Mouse (Mus musculus) kidney, postnatal 36 days (tissue): ENCODE data around the gene Uvssa.
A peak's percentile ranks its signal among the peaks of the same experiment; 100 is the strongest.
"Not testable (repeated sequence)": the region's sequence is repeated elsewhere in the genome, so short reads cannot be mapped to it uniquely, and the experiment has no call there.

Experiments
- DNase-seq, 2 experiments: peaks; one replicate each; pipeline ENCODE4 v3.0.0; 2021 to 2022; ENCODE audit warnings: mixed read lengths in 2 of 2

Gene Uvssa

DNA sequence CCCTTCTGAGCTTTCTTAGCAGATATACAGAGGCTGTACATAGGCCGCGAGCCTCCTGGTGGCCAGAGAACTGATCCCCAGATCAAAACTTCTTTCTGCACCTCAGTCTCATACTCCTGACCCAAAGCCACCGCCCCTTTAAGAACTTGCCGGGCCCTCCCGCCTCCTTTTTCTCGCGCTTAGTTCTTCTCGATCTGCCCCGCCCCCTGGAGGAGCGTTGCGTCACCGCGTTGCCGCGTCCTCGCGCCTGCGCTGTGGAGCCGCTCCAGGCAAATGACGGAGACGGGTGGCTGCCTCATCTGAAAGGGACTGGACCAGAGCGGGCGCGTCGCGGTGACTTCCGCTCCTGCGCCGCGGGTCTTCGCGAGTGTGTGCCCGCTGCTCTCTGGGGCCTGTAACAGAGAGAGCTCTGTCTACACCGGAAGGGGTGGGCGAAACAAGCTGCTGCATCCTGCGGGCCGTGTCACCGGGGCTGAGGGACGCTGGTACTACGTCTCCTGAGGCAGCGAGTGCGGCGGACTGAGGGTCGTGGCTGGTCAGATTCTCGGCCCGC is at the start of gene Uvssa:
Gene Uvssa (plus strand): TSS at position 248 of the 553 bp plus-strand sequence.
- DNase-seq, result peak; percentile 99 to 100

- no peak for DNase-seq
These were observed 43.7 kb upstream of the Uvssa start for GRCm38 (mm10) chr5:33334381-33335272.

DNA sequence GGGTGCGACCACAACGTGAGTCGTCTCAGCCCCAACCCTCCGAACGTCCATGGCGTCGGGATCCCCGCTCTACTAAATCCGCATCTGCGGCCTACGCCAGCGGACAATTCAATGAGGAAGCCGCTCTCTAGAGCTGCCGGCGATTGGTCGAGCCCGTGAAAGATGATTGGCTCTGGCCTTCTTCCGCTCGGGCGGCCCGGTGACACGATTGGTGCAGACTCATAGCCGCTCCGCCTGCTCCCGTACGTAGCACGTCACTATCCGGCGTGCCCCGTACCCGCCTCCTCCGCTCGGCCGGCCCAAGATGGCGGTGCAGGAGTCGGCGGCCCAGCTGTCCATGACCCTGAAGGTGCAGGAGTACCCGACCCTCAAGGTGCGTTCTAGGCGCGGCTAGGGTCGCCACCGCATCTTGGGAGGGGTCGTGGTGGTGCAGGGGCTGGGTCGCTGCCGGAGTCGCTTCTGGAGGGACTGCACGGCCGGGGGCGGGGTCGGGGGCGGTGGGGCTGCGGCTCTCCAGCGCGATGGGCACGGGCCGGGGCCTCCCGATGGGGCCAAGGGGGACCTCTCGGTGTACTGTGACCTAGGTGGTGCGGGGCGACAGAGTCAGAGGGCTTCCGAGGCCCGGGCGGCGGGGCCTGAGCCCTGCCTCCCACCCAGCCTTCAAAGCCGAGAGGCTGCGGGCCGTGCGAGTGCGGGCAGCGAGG is 42.9 kb upstream of the Uvssa start, which contains the start of gene Maea:
Gene Maea (plus strand): TSS at position 237 of the 704 bp plus-strand sequence.
- peak; percentile 96 to 98 for DNase-seq

GRCm38 (mm10) chr5:33335977-33336360 is 42.4 kb upstream of the Uvssa start:
- peak in 1 of 2 experiments; percentile 62 for DNase-seq

DNA sequence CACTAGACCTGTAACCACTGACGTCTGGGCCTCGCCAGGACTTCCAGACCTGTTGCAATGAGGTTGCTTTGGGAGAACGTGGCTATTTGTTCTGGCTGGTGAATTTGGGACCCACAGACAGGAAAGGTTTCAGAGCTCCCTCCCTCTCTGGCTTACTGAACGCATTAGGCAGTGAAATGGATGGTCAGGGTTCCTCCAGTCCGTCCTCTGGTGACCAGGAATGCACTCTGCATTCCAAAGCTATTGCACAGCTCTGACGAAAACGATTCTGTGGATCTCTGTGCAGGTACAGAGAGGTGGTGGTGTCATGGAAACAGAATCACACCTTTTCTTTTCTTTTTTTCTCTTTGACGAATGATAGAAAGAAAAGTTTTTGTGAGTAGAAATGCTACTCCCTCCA is 41.1 kb upstream of the Uvssa start:
- no peak for DNase-seq

DNA sequence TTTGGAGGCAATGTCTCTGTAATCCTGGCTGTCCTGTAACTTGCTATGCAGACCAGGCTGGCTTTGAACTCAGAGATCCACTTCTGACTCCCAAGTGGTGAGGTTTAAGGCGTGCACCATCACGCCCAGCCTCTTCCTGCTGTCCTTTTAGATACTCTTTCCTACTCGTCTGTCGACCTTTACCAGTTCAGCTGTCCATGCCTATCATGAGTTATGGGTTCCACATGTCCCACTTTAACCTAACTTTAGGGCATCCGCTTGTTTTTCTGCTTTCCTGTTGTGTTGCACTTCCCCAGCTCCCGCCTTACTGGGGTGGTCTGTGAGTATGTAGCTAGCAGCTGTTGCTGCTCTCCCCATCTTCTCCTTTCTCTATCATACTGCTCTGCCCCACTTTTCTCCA is 37.2 kb upstream of the Uvssa start:
- no peak for DNase-seq

- DNase-seq, result not testable (repeated sequence)
These were observed 36.1 kb upstream of the Uvssa start for GRCm38 (mm10) chr5:33342248-33342647.

DNA sequence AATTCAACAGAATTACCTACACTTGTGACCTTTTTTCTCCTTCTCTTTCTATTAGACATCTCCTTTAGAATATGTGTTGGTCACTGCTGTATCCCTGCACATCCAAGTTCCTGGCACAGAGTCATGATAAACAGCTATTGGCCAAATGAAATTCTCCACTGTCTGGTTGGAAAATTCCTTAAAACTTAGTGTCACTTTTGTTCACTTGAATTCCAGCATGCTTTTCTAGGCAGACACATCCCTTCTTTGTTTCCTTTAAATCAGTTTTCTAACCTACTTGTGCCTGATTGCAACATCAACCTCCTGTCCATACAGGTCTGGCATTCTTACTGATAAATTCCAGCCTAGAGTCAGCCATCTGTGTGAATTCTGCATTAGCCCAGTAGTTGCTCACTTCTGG is 35.5 kb upstream of the Uvssa start:
- DNase-seq, result no peak

DNA sequence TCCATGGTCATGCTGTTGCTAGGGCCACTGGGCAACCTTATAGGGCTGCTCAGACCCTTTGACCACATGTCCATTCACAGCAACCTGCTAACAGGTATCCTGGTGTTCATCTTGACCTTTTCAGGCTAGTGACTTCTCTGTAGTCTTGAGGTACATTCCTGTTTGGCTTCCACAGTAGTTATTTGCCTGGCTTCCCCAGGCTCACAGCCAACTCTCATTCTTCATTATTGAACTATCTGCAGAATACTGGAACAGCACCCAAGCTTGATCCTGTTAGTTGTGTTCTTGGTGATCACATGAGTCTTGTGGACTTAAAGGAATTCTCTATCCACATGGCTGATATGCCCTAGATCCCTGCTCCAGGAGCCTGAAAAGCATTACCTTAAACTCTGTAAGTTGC is 34.8 kb upstream of the Uvssa start:
- peak; percentile 54 to 65 for DNase-seq

DNA sequence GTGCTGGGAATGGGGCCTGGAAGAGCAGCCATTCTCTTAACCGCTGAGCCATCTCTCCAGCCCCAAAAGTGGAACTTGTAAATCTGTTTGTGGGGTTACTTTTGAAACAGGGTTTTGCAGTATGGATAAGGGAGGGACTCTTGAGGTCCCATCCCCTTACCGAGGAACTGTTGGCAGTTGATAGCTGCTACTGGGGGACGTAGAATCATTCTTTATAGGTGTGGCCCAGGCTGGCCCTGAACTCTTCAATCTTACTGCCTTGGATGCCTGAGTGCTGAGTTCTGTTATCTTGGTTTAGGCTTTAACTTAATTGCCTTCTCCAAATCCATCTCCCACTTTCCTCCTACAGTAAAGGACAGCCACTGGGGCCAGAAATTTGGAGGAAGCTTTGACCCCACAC is 34.3 kb upstream of the Uvssa start:
- no peak for DNase-seq

DNA sequence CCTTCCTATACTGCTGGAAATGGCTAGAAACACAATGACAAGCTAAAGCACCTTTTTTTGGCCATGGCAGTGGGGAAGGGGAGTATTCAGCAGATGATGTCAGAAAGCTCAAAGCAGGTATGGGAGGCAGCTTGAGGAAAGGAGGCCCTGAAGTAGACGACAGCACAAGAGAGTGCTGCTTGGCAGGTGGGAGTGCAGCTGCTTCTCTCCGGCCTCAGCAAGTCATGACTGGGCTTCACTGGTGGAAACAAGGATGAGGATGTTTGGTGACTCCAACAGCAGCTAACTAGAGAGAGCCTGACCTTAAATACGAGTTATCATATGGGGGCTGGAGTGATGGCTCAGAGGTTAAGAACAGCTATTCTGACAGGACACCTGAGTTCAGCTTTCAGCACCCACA is 30.7 kb upstream of the Uvssa start:
- no peak for DNase-seq

DNA sequence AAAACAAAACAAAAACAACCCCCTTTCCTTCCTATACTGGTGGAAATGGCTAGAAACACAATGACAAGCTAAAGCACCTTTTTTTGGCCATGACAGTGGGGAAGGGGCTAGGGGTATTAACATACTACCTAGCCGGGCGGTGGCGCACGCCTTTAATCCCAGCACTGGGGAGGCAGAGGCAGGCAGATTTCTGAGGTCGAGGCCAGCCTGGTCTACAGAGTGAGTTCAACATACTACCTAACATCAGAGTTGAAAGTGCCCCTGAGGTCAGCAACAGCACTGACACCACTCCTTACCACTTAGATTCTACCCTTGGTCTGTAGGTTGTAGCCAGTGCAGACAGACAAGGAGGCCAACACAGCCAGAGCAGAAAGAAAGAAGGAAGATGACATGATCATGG is 29.1 kb upstream of the Uvssa start:
- DNase-seq, result no peak

DNA sequence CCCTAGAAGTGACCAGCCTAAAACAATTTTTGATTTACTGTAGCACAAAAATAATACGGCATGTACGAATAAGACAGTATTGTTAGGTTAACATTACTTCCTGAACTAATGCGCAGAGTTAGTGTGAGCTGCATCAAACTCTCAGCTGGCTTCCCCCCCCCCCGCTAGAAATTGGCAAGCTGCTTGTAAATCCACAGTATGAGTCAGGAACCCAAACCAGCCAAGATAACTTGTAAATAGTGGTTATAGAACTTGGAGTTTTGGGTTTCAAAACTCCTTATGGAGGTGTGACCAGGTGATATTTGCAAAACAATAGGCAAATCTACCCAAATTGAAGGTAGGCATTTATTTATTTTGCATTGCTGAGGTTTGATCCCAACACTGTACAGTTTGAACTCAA is 28.6 kb upstream of the Uvssa start:
- DNase-seq, result no peak

GRCm38 (mm10) chr5:33351556-33352272 is 26.6 kb upstream of the Uvssa start:
- DNase-seq, result no peak

- DNase-seq, result peak in 1 of 2 experiments; percentile 29
These were observed 26.1 kb upstream of the Uvssa start for GRCm38 (mm10) chr5:33352273-33352645.

- no peak for DNase-seq
These were observed 25.3 kb upstream of the Uvssa start for GRCm38 (mm10) chr5:33353011-33353410.

DNA sequence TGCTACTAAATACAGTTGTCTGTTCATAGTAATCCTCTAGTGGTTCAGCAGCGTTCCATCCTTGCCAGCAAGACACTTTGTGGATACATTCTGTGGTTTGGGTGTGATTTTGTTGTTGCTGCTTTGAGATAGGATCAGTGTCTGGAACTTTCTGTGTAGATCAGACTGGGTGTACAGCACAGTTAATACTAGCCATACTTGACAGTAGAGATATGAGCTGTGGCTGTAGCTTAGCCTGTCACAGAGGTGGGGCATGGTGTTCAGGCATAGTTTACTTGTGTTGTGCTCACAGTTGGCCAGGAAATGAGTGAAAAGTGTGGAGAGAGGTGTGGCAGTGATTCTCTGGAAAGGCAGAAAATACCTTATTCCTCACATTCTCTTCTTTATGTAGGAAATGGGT is 20.9 kb upstream of the Uvssa start:
- no peak for DNase-seq

DNA sequence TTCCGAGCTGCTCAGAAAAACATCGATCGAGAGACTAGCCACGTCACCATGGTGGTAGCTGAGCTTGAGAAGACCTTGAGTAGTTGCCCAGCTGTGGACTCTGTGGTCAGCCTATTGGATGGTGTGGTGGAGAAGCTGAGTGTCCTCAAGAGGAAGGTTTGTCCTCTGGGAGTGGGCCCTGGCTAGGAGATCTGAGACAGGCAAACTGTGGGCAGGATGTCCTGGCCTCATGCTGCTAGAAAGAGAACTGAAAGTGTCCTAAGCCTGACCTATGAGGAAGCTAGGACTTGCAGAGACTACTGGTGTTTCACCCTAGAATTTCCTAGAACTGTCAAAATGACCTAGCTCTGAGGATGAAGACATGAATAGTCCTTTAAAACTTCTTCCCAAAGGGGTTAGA is 19.9 kb upstream of the Uvssa start:
- no peak for DNase-seq

- DNase-seq, result no peak
These were observed 15.1 kb upstream of the Uvssa start for GRCm38 (mm10) chr5:33363263-33363662.

GRCm38 (mm10) chr5:33368651-33369050 is 9.7 kb upstream of the Uvssa start:
- DNase-seq, result no peak

DNA sequence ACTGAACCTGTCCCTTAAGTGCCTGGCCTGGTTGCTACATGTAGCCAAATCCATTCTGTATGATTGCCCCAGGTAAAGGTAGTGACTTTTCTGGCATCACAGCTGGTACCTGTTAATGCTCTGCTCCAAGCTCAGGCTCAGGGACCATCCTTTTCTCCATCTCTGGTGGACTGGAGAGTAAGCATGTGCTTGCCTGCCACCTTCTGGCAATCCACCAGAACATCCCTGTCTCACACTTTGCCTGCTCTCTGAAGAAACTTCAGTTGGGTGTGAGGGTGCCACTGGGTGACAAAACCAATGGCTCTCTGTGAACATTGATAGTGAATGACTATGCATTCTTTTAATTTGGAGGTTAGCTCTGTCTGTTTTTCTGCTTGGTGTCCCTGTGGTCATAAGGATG is 7.2 kb upstream of the Uvssa start:
- DNase-seq, result peak; percentile 24 to 63

GRCm38 (mm10) chr5:33371668-33372067 is 6.7 kb upstream of the Uvssa start:
- no peak for DNase-seq
